Mouse (Mus musculus): ENCODE results near the gene Tubgcp2. TPM values are rescaled to one million over a fixed set of nuclear protein-coding genes. Genes with fewer than 3 reads are reported as not detected.
A peak's percentile ranks its signal among the peaks of the same experiment; 100 is the strongest.

Gene Tubgcp2
- total RNA-seq, 2 experiments from 2014 or later = 39.9 to 40.6 TPM

GRCm38 (mm10) chr7:139969348-139970130 is 66.9 kb downstream of the Tubgcp2 start:
- peak; percentile 84 to 91 for DNase-seq (ENCODE audit: low spot score in 2 of 2)
- no peak overlapping the region for H3K27ac ChIP-seq
- no peak overlapping the region for H3K4me3 ChIP-seq
- TF ChIP-seq CTCF (conservative IDR thresholded peaks at IDR 0.05) = peak; percentile 80

DNA sequence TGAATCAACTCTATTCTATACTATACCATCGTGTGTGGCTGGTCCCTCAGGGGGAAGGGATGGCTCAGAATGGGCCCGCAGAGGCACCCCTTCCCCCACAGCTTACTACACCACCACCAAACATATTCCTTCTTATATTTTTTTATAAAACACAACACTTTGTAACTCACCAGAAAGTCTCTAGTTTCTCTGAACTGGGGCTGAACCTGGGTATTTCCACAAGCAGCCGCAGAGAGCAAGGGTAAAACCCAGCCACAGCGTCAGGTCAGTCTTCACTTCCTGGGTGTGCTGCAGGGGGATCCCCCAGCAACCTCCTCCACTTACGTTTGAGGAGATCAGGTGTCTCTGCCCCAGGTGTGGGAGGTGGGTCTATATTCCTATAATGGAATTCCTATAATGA is 68.0 kb downstream of the Tubgcp2 start:
- no peak for DNase-seq (ENCODE audit: low spot score in 2 of 2)
- Histone ChIP-seq H3K4me3 (no peak overlapping the region), H3K27ac (no peak overlapping the region)
- TF ChIP-seq CTCF (conservative IDR thresholded peaks at IDR 0.05) = no peak

DNA sequence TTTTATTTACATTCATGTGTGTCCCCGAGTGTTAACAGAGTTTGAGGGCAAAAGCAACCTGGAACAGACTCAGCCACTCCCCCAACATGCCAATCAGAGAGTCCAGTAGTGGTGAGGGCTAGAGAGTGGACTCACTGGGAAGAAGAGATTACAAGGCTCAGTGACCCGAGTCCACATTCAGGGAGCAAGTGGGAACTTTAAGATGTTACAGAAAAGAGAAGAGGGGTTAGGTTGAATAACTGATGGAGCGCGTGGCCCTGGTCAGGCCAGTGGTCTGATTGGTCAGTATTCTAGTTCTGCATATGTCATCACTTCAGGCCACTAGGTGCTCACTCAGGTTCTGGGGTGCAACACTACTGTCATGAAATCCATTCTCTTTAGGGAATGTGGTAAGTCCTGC is 69.3 kb downstream of the Tubgcp2 start:
- Histone ChIP-seq H3K27ac (no peak overlapping the region), H3K4me3 (no peak overlapping the region)
- TF ChIP-seq CTCF (conservative IDR thresholded peaks at IDR 0.05) = no peak
- no peak for DNase-seq (ENCODE audit: low spot score in 2 of 2)

GRCm38 (mm10) chr7:139963814-139964213 is 72.7 kb downstream of the Tubgcp2 start:
- no peak for TF ChIP-seq CTCF (conservative IDR thresholded peaks at IDR 0.05)
- no peak overlapping the region for H3K4me3 ChIP-seq
- H3K27ac ChIP-seq = no peak overlapping the region
- no peak for DNase-seq (ENCODE audit: low spot score in 2 of 2)

DNA sequence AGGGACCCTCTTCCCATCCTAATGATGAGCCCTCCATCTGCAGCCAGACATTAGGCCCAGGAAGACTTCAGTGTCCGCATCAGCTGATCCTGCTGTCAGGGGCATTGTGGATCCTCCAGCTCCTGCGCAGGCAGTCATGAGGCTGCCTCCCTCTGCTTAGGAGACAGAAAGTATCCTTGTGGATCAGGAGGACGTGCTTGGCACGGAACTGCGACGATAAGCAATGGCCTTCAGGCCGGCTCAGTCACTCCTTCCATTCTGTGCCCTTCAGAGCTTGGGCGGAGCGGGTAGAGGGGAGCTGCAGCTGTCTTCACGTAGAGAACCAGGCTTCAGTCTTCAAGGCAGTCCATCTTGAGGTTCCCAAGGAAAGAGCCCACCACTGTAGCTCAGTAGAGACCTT is 75.3 kb downstream of the Tubgcp2 start:
- DNase-seq (ENCODE audit: low spot score in 2 of 2) = no peak
- TF ChIP-seq CTCF (conservative IDR thresholded peaks at IDR 0.05) = no peak
- H3K4me3 ChIP-seq = no peak overlapping the region
- no peak overlapping the region for H3K27ac ChIP-seq

- no peak for TF ChIP-seq CTCF (conservative IDR thresholded peaks at IDR 0.05)
- H3K27ac ChIP-seq = no peak overlapping the region
- no peak for DNase-seq (ENCODE audit: low spot score in 2 of 2)
- no peak overlapping the region for H3K4me3 ChIP-seq
Measured at GRCm38 (mm10) chr7:139957958-139958357, 78.5 kb downstream of the Tubgcp2 start.

GRCm38 (mm10) chr7:139957437-139957836 is 79.0 kb downstream of the Tubgcp2 start:
- Histone ChIP-seq H3K4me3 (no peak overlapping the region), H3K27ac (no peak overlapping the region)
- TF ChIP-seq CTCF (conservative IDR thresholded peaks at IDR 0.05) = no peak
- DNase-seq (ENCODE audit: low spot score in 2 of 2) = no peak

DNA sequence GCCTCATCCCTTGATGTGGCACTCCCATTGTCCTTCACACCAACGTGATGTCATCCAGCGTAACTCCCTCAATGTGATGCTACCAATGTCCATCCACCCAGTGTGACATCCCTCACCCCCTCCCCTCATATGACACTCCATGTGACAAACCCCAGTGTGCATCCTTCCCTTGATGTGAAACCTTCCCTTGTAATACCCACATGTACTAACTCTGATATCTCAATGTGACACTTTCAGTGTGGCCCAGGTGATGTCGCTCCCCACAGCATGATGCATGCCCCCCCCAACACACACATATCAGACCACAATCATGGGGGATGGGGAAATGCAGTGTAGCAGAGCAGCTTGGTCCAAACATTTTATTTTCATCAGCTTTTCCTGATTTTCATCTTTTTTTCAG is 79.8 kb downstream of the Tubgcp2 start:
- no peak overlapping the region for H3K27ac ChIP-seq
- TF ChIP-seq CTCF (conservative IDR thresholded peaks at IDR 0.05) = no peak
- no peak overlapping the region for H3K4me3 ChIP-seq
- no peak for DNase-seq (ENCODE audit: low spot score in 2 of 2)

- no peak overlapping the region for H3K4me3 ChIP-seq
- no peak for TF ChIP-seq CTCF (conservative IDR thresholded peaks at IDR 0.05)
- no peak for DNase-seq (ENCODE audit: low spot score in 2 of 2)
Measured at GRCm38 (mm10) chr7:139955505-139955904, 81.0 kb downstream of the Tubgcp2 start.

GRCm38 (mm10) chr7:139951991-139952633 is 84.4 kb downstream of the Tubgcp2 start:
- Histone ChIP-seq H3K27ac (no peak overlapping the region), H3K4me3 (no peak overlapping the region)
- TF ChIP-seq CTCF (conservative IDR thresholded peaks at IDR 0.05) = no peak
- DNase-seq (ENCODE audit: low spot score in 2 of 2) = no peak

More at GRCm38 (mm10) chr7:139955505-139955904, 81.0 kb downstream of the Tubgcp2 start:
- H3K27ac ChIP-seq = no peak overlapping the region

DNA sequence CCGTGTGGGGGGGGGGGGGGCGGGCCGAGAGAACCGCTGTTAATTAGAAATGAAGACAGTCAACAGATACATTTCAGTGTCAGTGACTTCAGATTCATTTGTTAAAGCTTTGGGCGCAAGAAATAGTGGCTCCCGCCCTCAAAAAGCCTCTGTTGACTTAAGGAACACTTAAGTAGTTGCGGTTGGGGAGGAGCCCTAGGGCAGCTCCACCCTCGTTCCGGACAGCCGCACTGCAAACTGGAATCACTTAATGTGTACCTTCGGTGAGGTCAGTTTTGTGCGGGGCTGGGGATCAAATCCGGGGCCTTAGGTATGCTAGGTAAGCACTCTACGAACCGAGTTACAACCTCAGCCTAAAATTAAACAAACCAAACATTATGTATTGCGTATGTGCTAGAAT is 85.4 kb downstream of the Tubgcp2 start:
- no peak for DNase-seq (ENCODE audit: low spot score in 2 of 2)
- H3K27ac ChIP-seq = no peak overlapping the region
- no peak for TF ChIP-seq CTCF (conservative IDR thresholded peaks at IDR 0.05)
- H3K4me3 ChIP-seq = peak overlapping the region; percentile 54

DNA sequence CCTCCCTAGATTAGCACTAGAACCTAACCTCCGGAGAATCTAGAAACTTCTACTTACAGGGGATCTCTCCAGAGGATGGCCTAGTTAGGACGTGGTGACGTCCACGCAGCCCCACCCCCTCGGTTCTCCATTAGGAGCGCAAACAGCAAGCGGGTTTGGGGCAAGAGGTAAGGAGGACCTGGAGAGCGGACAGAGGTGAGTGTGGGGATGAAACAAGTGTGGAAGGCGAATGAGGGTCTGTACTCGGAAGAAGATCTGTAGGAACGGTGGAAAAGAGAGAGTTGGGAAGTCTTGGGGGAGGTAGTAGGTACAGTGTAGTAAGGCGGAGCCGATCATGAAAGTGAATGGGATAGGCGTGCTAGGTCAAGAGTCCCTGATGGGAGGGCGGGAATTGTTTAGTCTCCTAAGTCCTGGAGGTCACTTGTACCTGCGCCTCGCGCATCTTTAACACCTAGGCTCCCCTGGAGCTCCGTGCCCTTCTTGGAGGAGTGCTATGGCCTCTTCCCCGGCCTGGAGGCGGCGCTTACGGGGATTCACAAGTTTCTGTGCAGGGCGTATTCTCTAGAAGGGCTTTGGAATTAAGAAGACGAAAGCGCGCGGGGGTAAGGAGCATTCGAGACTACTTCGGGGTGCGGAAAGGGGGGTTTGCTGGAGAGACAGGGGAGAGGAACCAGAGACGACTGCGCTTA is 86.0 kb downstream of the Tubgcp2 start:
- H3K4me3 ChIP-seq = peak overlapping the region; percentile 54
- DNase-seq (ENCODE audit: low spot score in 2 of 2) = no peak
- no peak overlapping the region for H3K27ac ChIP-seq
- TF ChIP-seq CTCF (conservative IDR thresholded peaks at IDR 0.05) = no peak

GRCm38 (mm10) chr7:139949893-139950282 is 86.6 kb downstream of the Tubgcp2 start:
- peak; percentile 65 for TF ChIP-seq CTCF (conservative IDR thresholded peaks at IDR 0.05)

More at GRCm38 (mm10) chr7:139949893-139950282, 86.6 kb downstream of the Tubgcp2 start:
- Histone ChIP-seq H3K27ac (no peak overlapping the region), H3K4me3 (peak overlapping the region; percentile 54)
- DNase-seq (ENCODE audit: low spot score in 2 of 2) = no peak

Data from layer of hippocampus, adult 2 months (tissue).